Mouse (Mus musculus) lung, postnatal 0 days (tissue): ENCODE measurements around the gene Gabbr2.
A peak's percentile ranks its signal among the peaks of the same experiment; 100 is the strongest.

Experiments used
- CTCF ChIP-seq: IDR thresholded peaks from 2 replicates; pipeline ENCODE4 v1.5.1; 2016; ENCODE audit warnings: antibody characterized with exemption, mild to moderate bottlenecking
- EP300 ChIP-seq: IDR thresholded peaks from 2 replicates; pipeline ENCODE4 v1.6.1; 2016; ENCODE audit warnings: antibody characterized with exemption, mild to moderate bottlenecking, control low read depth

DNA sequence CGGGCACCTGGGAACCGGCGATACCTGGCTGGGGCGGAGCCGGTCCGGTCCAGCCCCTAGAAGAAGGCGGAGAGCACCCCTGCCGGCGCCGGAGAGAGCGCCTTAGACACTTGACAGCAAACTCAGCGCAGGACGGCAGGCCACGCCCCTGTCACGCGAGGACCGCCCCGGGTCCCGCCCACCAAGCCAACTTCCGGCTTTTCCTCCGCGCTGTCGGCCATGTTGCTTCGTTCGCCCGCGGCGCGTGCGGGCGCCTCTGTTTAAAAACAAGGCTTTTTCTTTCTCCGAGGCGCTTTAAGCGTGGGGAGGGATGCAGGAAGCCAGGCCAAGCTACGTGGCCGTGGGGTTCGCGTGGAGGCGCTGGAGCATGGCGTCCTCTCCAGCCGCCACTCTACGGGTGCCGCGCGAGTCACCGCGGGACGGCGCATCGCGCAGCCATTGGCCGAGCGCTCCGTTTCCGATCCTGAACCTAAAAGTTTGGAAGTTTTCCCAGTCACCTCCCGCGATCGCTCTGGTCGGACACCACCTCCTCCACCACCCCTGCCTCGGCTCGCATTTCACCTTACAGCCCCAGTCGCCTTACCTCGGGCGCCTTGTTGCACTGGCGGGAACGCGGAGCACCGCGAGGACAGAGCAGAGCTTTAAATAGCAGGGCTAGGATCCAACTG, 341.5 kb downstream of the Gabbr2 start, which contains the start of gene Tbc1d2:
- TF ChIP-seq CTCF (peak; percentile 68), EP300 (no peak)
